Mouse (Mus musculus): ENCODE measurements around the gene Ncor1.
"Not testable (repeated sequence)": the region's sequence is repeated elsewhere in the genome, so short reads cannot be mapped to it uniquely, and the experiment has no call there.

The Ncor1 gene

GRCm38 (mm10) chr11:62458780-62459179 lies 439 bp upstream of the Ncor1 start:
- no peak for DNase-seq (ENCODE audit: low spot score in 2 of 2)

- DNase-seq (ENCODE audit: low spot score in 2 of 2): no peak
These were observed 460 bp downstream of the Ncor1 start for GRCm38 (mm10) chr11:62457891-62458270.

GRCm38 (mm10) chr11:62457241-62457890 lies 975 bp downstream of the Ncor1 start:
- DNase-seq (ENCODE audit: low spot score in 2 of 2): peak; percentile 85 to 88

GRCm38 (mm10) chr11:62456483-62457172 lies 1.7 kb downstream of the Ncor1 start:
- peak in 1 of 2 experiments; percentile 36 for DNase-seq (ENCODE audit: low spot score in 2 of 2)

- no peak for DNase-seq (ENCODE audit: low spot score in 2 of 2)
These were observed 2.3 kb downstream of the Ncor1 start for GRCm38 (mm10) chr11:62456021-62456482.

GRCm38 (mm10) chr11:62455193-62455592 lies 3.1 kb downstream of the Ncor1 start:
- no peak for DNase-seq (ENCODE audit: low spot score in 2 of 2)

- DNase-seq (ENCODE audit: low spot score in 2 of 2): no peak
These were observed 9.4 kb downstream of the Ncor1 start for GRCm38 (mm10) chr11:62448971-62449370.

- no peak for DNase-seq (ENCODE audit: low spot score in 2 of 2)
These were observed 12.5 kb downstream of the Ncor1 start for GRCm38 (mm10) chr11:62445799-62446198.

- no peak for DNase-seq (ENCODE audit: low spot score in 2 of 2)
These were observed 17.5 kb downstream of the Ncor1 start for GRCm38 (mm10) chr11:62440670-62441315.

- DNase-seq (ENCODE audit: low spot score in 2 of 2): no peak
These were observed 26.1 kb downstream of the Ncor1 start for GRCm38 (mm10) chr11:62432211-62432610.

- peak; percentile 19 to 47 for DNase-seq (ENCODE audit: low spot score in 2 of 2)
These were observed 31.2 kb downstream of the Ncor1 start for GRCm38 (mm10) chr11:62427105-62427504.

- no peak for DNase-seq (ENCODE audit: low spot score in 2 of 2)
These were observed 32.1 kb downstream of the Ncor1 start for GRCm38 (mm10) chr11:62426266-62426665.

GRCm38 (mm10) chr11:62424525-62424924 lies 33.8 kb downstream of the Ncor1 start:
- DNase-seq (ENCODE audit: low spot score in 2 of 2): no peak

- no peak for DNase-seq (ENCODE audit: low spot score in 2 of 2)
These were observed 43.3 kb downstream of the Ncor1 start for GRCm38 (mm10) chr11:62415026-62415425.

- no peak for DNase-seq (ENCODE audit: low spot score in 2 of 2)
These were observed 48.7 kb downstream of the Ncor1 start for GRCm38 (mm10) chr11:62409611-62410010.

GRCm38 (mm10) chr11:62408848-62409247 lies 49.5 kb downstream of the Ncor1 start:
- DNase-seq (ENCODE audit: low spot score in 2 of 2): no peak

- DNase-seq (ENCODE audit: low spot score in 2 of 2): peak in 1 of 2 experiments; percentile 10
These were observed 61.9 kb downstream of the Ncor1 start for GRCm38 (mm10) chr11:62396405-62396804.

- no peak for DNase-seq (ENCODE audit: low spot score in 2 of 2)
These were observed 70.0 kb downstream of the Ncor1 start for GRCm38 (mm10) chr11:62388331-62388679.

- DNase-seq (ENCODE audit: low spot score in 2 of 2): no peak
These were observed 70.6 kb downstream of the Ncor1 start for GRCm38 (mm10) chr11:62387608-62388330.

GRCm38 (mm10) chr11:62377202-62377851 lies 81.0 kb downstream of the Ncor1 start:
- DNase-seq (ENCODE audit: low spot score in 2 of 2): not testable (repeated sequence)

- DNase-seq (ENCODE audit: low spot score in 2 of 2): no peak
These were observed 86.6 kb downstream of the Ncor1 start for GRCm38 (mm10) chr11:62371776-62372175.

GRCm38 (mm10) chr11:62369924-62370323 lies 88.4 kb downstream of the Ncor1 start:
- DNase-seq (ENCODE audit: low spot score in 2 of 2): no peak

All from spleen, postnatal 14 days (tissue).